Mouse (Mus musculus) yolk sac, embryonic 10.5 days (tissue): ENCODE measurements around the gene Arhgef3.

Experiments used
- DNase-seq: peaks from one replicate; pipeline ENCODE4 v3.0.0-alpha.2; 2017; ENCODE audit warnings: low spot score

Gene Arhgef3

DNA sequence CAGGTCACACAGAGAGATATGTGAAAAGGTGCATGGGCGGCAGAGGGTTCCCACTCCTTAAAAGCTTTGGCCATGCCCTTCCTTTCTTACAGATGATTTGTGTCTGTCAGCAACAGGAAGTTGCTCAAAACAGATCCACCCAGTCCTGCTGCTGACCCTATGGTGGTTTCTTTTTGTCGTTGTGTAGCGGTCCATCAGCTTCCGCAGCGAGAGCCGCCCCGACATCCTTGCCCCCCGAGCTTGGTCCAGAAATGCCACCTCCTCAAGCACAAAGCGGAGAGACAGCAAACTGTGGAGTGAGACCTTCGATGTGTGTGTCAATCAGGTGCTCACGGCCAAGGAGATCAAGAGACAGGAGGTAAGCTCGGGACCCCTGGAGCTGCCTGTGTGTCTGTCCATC, 264.7 kb downstream of the Arhgef3 start:
- DNase-seq = no peak

DNA sequence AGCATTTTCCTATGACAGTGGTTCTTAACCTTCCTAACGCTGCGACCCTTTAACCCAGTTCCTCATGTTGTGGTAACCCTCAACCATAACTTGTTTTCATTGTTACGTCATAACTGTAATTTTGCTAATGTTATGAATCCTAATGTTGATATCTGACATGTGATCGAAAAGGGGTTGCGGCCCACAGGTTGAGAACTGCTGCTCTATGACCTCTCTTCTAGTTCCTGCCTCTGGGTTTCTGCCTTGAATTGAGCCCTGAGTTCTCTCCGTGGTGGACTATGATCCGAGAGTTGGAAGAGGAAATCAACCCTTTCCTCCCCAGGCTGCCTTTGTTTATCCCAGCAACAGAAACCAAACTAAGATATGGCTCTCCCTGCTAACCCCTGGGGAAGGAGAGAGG, 266.8 kb downstream of the Arhgef3 start:
- DNase-seq = peak; percentile 26

DNA sequence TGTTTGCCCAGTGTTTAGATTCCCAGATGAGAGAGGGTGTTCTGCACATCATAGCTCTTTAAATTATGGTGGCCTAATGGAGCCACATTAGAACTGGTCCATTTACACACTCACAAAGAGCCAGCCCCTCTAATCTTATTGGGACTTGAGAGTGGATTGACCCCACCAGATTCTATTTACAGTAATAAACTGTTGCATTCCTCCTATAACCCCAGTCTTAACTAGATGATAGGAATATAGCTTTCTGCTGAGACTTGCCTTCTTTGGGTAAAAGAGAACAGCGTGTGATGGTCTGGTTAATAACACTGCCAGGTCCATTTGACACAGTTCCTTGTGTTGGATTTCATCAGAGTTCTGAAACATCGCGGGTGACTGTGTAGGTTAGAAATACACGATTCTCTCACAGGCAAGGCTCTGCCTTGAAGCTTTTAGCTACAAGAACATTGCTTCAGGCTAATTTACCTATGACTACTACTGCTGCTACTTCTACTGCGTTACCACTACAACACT, 268.7 kb downstream of the Arhgef3 start:
- DNase-seq = no peak

DNA sequence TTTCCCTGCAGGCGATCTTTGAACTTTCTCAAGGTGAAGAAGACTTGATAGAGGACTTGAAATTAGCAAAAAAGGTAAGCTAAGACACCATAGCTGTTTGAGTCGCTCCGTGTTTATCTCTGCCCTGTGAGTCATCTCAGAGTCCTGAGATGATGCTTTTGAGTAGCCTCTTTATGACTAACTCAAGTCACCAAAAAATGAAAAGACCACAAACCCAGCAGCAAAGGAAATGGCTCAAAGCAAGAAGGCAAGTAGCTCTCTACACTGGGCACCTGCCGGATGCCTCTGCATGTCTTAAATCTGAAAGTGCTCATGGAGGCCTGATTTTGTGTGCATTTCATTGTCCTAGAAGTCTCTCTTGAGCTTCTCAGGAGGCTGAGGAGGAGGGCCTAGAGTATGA, 269.4 kb downstream of the Arhgef3 start:
- DNase-seq = no peak

DNA sequence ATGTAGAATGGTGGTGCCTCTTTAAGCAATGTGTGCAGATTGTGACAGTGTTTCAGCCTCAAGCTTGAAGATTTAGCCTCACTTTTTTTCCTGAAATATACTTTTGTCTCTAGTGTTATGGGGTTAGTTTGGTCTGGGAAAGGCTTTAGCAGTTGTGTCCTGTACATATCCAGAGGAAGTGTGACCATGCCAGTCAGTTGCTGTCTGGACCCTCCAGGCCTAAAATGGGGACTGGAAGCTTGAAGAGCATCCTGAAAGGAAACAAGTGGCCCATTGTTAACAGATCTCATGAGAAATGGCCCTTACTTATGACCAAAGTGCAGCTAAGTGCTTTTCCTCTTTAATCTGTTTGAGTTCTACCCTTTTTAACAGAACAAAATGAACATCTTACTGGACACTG, 273.9 kb downstream of the Arhgef3 start:
- DNase-seq = no peak

DNA sequence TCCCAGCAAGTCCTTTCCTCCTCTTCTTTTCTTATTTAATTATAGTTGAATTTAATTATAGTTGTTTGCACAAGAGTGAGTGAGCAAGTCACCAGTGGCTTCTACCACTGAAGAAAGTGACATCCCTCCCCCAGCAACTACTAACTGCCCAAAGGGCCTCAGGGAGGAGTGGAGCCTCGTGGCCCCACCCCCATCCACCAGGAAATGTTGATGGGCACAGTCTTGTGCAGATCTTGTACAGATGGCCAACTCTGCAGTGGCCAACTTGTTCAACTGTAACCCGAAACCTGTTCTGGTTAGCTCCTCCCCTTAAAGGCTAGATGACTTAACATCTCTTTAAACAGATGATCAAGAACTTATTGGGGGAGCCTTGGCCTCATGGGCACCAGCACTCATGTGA, 275.0 kb downstream of the Arhgef3 start:
- no peak for DNase-seq

DNA sequence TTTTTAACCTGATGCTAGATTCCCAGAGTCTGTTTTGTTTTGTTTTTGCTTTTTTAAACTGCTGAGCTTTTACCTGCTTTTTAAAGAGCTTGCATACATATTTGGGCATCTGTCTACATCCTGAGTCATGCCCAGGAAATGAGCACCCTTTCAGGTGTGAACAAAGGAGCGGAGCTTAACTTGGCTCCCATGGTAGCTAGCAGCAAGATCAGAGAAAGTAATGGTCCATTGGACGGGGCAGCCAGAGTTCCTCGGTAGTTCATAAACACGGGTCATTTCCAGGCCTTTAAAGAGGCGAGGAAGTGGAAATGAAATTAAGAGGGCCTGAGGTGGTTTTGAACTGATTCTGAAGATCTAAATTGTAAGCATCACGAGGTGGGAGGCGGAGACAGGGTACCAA, 276.0 kb downstream of the Arhgef3 start:
- DNase-seq = no peak

DNA sequence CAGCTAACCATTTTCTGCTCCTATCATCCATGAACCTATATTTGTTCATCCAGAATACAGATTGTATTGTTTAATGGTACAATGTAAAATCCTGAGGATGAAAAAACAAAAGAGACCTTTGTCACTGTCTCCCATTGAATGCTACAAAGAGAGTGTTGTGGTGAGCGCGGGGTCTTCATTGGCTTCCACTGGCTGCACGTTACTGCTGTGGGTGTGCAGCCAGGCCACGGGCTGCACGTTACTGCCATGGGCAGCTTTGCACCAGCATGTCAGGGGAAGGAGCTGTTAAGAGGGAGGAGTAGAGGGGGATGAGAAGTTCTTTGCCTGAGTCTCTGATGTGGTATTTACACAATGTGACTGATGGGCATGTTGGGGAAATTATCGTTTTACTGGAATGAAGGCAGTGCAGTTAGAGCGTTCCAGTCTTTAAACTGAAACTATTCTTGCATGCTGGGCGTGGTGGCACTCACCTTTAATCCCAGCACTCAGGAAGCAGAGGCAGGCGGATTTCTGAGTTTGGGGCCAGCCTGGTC, 277.1 kb downstream of the Arhgef3 start:
- DNase-seq = no peak

DNA sequence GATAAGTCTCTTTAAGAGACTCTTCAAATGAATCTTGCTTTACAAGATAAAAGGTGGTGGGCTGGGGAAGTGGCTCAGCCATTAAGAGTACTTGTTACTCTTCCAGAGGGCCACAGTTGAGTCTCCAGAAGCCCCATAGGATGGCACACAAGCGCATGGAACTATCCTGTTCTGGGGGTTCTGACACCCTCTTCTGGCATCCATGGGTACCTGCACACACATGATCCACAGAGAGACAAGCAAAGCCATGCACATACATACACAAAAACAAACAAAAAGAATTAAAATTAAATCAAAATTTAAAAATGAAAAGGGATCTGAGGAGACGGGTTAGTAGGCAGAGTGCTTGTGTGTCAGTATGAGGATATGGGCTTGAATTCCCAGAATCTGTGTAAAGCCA, 278.0 kb downstream of the Arhgef3 start:
- no peak for DNase-seq

DNA sequence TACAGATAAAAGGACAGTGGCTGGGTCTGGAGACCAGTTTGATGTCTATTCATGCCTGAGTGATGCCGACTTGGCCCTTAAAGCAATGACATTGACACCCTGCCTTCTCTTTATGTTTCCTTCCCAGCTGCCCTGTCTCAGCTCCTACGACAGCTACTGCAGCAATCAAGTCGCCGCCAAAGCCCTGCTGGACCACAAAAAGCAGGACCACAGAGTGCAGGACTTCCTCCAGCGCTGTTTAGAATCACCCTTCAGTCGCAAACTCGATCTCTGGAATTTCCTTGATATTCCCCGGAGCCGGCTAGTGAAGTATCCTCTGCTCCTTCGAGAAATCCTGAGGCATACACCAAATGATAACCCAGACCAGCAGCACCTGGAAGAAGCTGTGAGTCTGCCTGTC, 279.1 kb downstream of the Arhgef3 start:
- no peak for DNase-seq

DNA sequence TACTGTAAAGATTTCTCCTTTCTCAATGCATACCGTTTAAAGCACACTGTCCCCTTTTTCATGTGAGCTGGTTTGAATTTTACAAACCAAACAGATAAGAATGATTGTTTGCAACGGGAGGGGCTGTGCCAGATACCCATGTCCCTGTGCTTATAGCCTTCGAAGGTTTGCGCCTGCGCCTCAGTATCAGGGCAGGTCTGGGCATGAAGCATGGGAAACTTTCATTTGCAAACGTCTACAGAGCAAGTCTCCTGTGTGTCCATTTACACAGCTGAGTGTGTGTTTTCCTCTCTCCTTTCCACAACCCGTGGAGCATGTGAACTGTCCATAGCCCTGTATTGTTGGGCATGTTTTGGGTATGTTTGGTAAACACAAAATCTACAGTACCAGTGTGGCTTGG, 281.7 kb downstream of the Arhgef3 start:
- no peak for DNase-seq

DNA sequence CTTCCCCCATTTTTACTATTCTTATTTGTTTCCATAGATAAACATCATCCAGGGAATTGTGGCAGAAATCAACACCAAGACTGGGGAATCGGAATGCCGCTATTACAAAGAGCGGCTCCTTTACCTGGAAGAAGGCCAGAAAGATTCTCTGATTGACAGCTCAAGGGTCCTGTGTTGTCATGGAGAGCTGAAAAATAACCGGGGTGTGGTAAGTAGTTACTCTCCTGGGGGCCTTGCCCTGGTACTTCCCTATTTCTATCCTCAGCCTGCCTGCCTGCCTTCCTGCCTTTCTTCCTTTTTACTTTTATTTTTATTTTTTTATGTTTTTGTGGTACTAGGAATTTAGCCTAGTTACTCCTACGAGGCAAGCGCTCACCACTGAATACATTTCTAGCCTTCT, 282.8 kb downstream of the Arhgef3 start:
- no peak for DNase-seq

DNA sequence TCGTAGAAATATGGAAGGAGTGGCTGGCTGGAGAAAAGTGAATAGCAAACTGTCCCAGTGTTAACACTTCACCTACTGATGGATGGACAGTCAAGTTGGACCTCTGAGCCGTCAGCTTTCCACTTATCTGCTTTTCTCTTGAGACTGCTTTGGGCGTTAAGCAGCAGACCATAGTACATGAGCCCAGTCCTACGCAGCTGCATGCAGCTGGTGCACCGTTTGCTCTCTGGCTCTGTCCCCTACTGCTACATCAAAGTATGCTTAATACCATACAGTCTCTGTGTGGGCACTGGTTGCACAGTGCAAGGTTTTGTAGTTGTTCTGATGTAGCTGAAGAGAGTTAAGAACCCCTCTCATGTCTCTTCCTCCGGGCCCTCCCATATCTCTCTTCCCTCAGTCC, 285.8 kb downstream of the Arhgef3 start:
- no peak for DNase-seq

DNA sequence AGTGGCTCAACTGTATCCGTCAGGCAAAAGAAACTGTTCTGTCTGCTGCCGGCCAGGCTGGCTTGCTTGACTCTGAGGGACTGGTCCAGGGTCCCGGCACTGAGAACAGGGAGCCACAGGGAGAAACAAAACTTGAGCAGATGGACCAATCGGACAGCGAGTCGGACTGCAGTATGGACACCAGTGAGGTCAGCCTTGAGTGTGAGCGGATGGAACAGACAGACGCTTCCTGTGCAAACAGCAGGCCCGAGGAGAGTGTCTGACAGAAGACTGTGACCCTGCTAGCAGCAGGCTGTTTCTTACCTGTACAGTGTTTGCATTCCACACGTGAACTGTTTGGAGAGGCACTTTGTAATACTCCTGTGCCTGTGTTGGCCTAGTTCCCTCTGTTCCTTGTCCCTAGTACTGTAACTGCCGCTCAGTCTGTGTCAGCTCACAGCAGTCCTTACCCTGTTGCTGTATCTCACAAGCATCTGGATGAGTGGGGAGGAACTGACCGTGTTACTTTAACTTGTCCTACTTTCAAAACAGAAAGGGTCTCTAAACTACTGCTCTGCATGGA, 287.1 kb downstream of the Arhgef3 start:
- no peak for DNase-seq

DNA sequence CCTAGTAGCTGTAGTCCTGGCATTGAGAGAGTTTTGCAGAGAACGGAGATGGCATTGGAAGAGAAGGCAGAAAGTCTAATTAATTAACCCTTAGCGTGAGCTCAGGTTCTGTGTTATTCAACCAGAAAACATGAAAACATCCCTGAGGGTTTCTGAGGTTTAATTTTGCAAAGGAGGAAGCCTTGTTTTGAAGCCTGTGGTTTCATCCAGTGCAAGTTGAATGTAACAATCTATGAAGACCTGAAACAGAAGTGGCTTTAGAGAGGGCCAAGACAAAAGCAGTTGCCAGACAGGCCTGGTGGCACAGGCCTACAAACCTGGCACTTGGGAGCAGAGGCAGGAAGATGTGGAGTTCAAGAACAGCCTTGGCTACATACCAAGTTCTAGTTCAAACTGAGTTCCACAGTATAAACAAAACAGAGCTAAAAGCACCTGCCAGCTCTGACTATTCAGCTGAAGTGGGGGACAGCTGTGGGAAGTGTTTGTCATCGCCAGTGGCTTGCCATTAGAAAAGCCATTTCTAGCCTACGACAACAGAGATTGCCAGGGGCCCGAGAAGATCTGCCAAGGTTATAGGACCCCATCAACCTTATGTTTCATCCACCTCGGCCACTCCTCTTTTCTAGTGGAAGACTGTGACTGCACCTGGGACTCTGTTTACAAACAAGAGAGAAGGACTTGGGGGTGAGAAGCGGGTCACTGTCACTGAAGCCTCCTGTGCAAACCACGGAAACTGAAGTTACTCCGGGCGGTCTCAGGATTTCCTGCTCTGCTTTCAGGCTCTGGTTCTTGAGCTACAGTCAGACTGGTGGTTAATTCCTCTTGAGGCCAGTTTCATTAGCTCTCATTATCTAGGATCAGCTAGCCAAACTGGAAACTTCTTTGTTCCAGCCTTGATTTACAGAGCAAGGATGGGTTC, 287.9 kb downstream of the Arhgef3 start:
- DNase-seq = no peak

DNA sequence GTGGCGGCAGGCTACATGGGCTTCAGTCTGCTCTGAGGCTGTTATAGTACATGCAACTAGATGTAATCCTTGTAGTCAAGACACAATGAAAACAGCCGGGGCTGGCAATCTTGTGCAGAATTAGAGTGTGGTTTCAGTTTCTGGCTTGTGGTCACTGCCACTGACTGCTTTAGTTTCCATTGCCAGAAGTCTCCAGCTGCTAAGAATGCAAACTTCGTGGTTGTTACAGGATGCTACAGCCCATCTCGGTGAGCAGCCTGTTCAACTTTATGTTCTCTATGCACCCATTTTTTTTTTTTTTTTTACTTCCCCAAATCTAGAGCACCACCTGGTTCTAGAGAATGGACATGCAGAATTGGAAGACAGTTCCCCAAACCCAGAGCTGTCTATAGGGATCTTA, 290.8 kb downstream of the Arhgef3 start:
- no peak for DNase-seq

DNA sequence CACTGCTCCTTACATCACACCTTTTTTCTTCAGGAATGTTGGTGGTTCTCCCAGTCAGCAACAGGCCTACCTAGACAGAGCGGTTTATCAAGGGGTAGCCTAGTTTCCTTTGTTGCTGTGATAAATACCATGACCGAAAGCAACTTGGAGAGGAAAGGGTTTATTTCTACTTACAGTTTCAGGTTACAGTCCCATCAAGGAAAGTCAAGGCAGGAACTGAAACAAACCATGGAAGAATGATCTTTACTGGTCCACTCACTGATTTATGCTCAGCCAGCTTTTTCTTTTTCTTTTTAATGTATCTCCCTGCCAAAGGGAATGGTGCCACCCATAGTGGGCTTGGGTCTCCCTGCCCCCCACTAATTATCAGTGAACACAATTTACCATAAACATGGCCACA, 291.2 kb downstream of the Arhgef3 start:
- no peak for DNase-seq

DNA sequence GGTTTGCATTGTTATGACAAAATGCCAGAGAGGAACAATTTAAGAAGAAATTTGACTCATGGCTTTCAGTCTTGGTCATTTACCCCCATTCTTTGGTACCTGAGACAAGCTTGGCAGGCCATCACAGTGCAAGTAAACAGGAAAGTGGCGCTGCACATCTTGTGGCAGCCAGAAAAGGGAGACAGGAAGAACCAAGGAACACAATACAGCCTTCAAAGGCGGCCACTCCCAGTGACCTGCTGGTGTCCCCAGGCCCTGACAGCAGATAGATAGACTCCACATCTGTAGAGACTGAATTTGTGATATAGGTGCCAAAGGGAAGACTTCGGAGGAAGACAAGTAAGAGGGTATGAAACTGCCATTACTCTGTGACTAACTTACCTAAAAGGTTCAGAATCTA, 293.5 kb downstream of the Arhgef3 start:
- DNase-seq = no peak

DNA sequence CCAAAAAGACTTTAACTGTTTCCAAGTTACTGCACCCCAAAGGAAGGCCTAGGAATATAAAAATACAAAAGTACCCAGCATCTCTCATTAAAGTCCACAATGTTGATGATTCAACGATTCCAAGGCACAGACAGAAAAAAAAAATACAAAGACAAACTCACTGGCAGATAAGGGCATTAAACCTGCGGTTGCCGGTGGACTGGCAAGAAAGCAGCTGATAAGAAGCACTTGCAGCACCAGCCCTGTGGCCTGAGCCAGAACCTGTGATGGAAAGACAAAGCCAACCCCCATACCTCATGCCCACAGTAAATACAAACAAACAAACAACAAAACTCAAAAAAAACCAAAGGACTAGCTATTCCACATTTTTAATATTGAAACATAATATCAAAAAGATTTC, 295.0 kb downstream of the Arhgef3 start:
- no peak for DNase-seq

DNA sequence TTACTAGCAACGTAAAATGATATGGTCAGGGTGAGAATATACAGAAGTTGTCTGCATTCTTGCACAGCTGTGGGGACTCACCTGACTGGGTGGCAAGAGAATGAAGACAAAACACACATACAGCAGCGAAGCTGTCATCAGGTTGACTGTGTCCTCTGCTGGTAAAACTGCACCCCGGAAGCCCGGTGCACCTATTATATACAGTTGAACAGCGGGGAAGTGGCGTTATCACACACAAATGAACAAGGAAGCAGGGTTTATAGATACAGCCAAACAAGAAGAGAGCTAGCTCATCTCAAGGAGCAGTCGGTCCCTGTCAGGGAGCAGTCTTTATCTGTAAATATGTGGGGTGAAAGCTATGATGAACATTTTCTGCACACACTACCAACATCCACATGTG, 296.8 kb downstream of the Arhgef3 start:
- no peak for DNase-seq

DNA sequence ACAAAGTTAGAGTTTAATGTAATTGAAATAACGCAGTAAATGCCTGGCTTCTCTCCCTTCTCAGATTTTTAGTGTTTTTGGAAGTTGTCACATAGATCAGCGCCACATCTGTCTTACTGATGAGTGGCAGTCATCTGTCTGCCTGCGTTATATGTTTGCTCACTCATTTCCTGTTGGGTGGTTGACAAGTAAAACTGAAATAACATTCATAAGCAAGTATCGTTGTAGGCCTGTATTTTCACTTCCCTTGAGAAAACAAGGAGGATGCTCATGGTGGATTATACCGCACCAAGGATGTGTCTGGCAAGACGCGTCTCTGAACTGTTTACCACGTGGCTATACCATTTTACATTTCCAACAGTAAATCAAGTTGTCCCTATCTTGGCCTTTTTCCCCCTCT, 298.0 kb downstream of the Arhgef3 start:
- DNase-seq = no peak

DNA sequence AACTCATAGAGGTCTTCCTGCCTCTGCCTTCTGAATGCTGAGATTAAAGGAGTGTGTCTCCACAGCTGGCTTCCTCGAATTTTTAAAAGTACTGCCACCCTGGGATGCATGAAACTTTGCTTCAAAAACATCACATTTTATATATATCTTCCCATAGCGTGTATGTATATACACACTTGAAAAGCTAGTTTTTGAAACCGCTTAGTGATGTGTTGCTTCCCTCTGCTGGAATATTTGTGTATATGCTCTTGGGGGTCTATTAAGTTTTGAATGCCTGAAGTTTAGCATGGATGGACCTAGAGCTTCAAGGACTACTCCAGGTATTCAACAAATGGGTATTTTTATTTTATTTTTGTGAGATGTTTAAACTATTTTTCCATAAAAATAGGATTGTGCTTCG, 299.3 kb downstream of the Arhgef3 start:
- peak; percentile 27 for DNase-seq

DNA sequence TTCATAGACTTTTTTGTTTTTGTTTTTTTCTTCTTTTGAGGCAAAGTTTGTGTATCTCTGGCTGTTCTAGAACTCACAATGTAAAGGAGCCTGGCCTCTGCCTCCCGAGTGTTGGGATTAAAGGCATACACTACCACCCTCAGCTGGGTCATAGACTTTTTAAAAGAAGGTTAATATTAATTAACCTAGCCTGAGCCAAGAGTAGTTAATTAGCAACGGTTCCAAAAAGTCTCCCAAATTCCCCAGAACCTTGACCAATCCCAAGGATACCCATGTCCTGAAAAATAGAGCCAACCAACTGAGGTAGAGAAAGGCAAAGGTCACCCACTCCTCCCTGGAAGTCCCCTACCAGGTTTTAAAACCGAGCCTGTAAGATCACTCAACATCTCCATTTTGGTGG, 306.1 kb downstream of the Arhgef3 start:
- DNase-seq = no peak
